Mouse (Mus musculus) urinary bladder, adult 18-20 months (tissue): Measurements from ENCODE around the gene Hist1h2bj.

ENCODE experiments used
- DNase-seq, 2 experiments: peaks; one replicate each; pipeline ENCODE4 v3.0.0; 2022; ENCODE audit warnings: low spot score in 2 of 2, mixed read lengths in 2 of 2

The Hist1h2bj gene

GRCm38 (mm10) chr13:22014411-22014845, 28.6 kb upstream of the Hist1h2bj start:
- no peak for DNase-seq

- peak in 1 of 2 experiments; percentile 34 for DNase-seq
Observed at GRCm38 (mm10) chr13:22015479-22016450, 27.2 kb upstream of the Hist1h2bj start.

- no peak for DNase-seq
Observed at GRCm38 (mm10) chr13:22019934-22020835, 22.8 kb upstream of the Hist1h2bj start.

GRCm38 (mm10) chr13:22020901-22021339, 22.1 kb upstream of the Hist1h2bj start:
- peak in 1 of 2 experiments; percentile 44 for DNase-seq

- no peak for DNase-seq
Observed at GRCm38 (mm10) chr13:22021581-22021980, 21.4 kb upstream of the Hist1h2bj start.

- DNase-seq, result peak in 1 of 2 experiments; percentile 70
Observed at GRCm38 (mm10) chr13:22022241-22022640, 20.8 kb upstream of the Hist1h2bj start.

GRCm38 (mm10) chr13:22026058-22027031, 16.7 kb upstream of the Hist1h2bj start:
- peak; percentile 65 to 80 for DNase-seq

- DNase-seq, result peak; percentile 91 to 95
Observed at GRCm38 (mm10) chr13:22028673-22029460, 14.1 kb upstream of the Hist1h2bj start.

- DNase-seq, result no peak
Observed at GRCm38 (mm10) chr13:22029928-22030327, 13.1 kb upstream of the Hist1h2bj start.

GRCm38 (mm10) chr13:22030493-22030892, 12.5 kb upstream of the Hist1h2bj start:
- no peak for DNase-seq

- DNase-seq, result no peak
Observed at GRCm38 (mm10) chr13:22033741-22034442, 9.1 kb upstream of the Hist1h2bj start.

- no peak for DNase-seq
Observed at GRCm38 (mm10) chr13:22034443-22035266, 8.4 kb upstream of the Hist1h2bj start.

- peak; percentile 64 to 77 for DNase-seq
Observed at GRCm38 (mm10) chr13:22035267-22036148, 7.5 kb upstream of the Hist1h2bj start, which contains the start of the genes Hist1h2ah and Hist1h2bk. TSS of gene Hist1h2ah (minus strand) at chr13:22035568. TSS of gene Hist1h2bk (plus strand) at chr13:22035870.

GRCm38 (mm10) chr13:22036149-22036956, 6.7 kb upstream of the Hist1h2bj start:
- DNase-seq, result no peak

- DNase-seq, result no peak
Observed at GRCm38 (mm10) chr13:22036986-22037385, 6.0 kb upstream of the Hist1h2bj start.

GRCm38 (mm10) chr13:22037415-22037814, 5.6 kb upstream of the Hist1h2bj start:
- DNase-seq, result no peak
